Mouse (Mus musculus) heart, embryonic 12.5 days (tissue): ENCODE data around the gene Borcs5. TPM values are rescaled to one million over a fixed set of nuclear protein-coding genes. Genes with fewer than 3 reads are reported as not detected.
"Not testable (repeated sequence)": the region's sequence is repeated elsewhere in the genome, so short reads cannot be mapped to it uniquely, and the experiment has no call there.

Source experiments
- ATAC-seq: fragments of 200-750 bp; cut with Nextera tagmentation; 2 replicates; pipeline ENCODE4 v1.8.0; 2017; ENCODE audit warnings: moderate TSS enrichment, moderate library complexity; ENCODE audit not compliant: insufficient number of reproducible peaks, low FRiP score
- H3K27ac ChIP-seq: fragments of 300-500 bp; sonication (generic); 2 replicates; pipeline ENCODE4 v1.5.1; 2016; ENCODE audit warnings: mild to moderate bottlenecking, moderate library complexity; ENCODE audit not compliant: poor library complexity, severe bottlenecking
- H3K27me3 ChIP-seq: fragments of 300-500 bp; sonication (generic); replicated peaks from 2 replicates; pipeline ENCODE4 v1.6.1; 2016; ENCODE audit warnings: mild to moderate bottlenecking, moderate library complexity
- H3K36me3 ChIP-seq: fragments of 300-500 bp; sonication (generic); 2 replicates; pipeline ENCODE4 v1.6.1; 2016; ENCODE audit warnings: mild to moderate bottlenecking, moderate library complexity
- H3K4me1 ChIP-seq: fragments of 300-500 bp; sonication (generic); replicated peaks from 2 replicates; pipeline ENCODE4 v1.6.1; 2016; ENCODE audit warnings: mild to moderate bottlenecking
- H3K4me2 ChIP-seq: fragments of 300-500 bp; sonication (generic); 2 replicates; pipeline ENCODE4 v1.6.1; 2016; ENCODE audit warnings: mild to moderate bottlenecking, moderate library complexity
- H3K4me3 ChIP-seq: fragments of 300-500 bp; sonication (generic); 2 replicates; pipeline ENCODE4 v1.5.1; 2016; ENCODE audit warnings: mild to moderate bottlenecking
- H3K9ac ChIP-seq: fragments of 300-500 bp; sonication (generic); 2 replicates; pipeline ENCODE4 v1.6.1; 2016; ENCODE audit warnings: mild to moderate bottlenecking, moderate library complexity
- H3K9me3 ChIP-seq: fragments of 300-500 bp; sonication (generic); replicated peaks from 2 replicates; pipeline ENCODE4 v1.6.1; 2016; ENCODE audit warnings: mild to moderate bottlenecking, moderate library complexity
- WGBS: fragments of 180-500 bp; shearing (Covaris S2); methylation state at CpG from one replicate; pipeline ENCODE4 v1.1.7; 2016; 5-methylcytosine and 5-hydroxymethylcytosine counted together
- polyA plus RNA-seq: library from polyadenylated mRNA; unstranded; fragments of >200 nt; fragmentation: Nextera tagmentation; extraction: Ambion mirVana; gene quantifications from 2 replicates; pipeline ENCODE4 v1.2.1, GENCODE M21; 2016

Gene Borcs5
- polyA plus RNA-seq, 1 experiment from 2014 or later: 14.8 TPM

DNA sequence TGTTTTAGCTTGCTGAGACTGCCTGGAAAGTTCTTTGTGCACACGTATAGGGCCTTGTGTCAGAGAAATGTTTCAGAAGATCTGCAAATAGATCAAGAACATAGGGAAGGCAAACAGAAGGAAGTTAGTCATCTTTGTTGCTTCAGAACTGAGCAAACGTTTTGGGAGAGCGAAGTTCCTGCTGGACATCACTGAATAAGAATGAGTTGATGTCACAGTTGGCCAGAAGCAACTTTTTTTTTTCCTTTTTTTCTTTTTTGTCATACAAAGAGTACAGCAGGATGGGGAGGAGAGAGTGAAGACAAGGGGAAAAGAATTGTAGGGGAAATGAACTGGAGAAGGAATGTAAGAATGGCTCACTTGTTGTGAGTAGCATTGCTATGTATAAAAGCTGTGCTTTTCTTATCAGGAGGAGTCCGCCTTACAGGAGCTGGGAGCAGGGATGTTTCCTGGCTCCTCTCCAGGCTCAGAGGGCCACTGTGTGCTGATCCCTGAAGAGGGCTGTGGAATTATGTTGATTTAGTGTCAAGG is 31.6 kb downstream of the Borcs5 start:
- Histone ChIP-seq H3K4me1 (peaks cover 42% of the 10 kb centered on the region), H3K4me2 (peak overlapping the region; percentile 44), H3K27me3 (no peaks in the 10 kb centered on the region), H3K27ac (peak overlapping the region; percentile 91), H3K9ac (peak overlapping the region; percentile 11; the same call in 1 of the 2 replicates), H3K36me3 (no peaks in the 10 kb centered on the region), H3K4me3 (no peak overlapping the region), H3K9me3 (no peaks in the 10 kb centered on the region)
- WGBS: 27% methylated on average over 4 of the region's 4 CpGs
- peak; percentile 88 for ATAC-seq

DNA sequence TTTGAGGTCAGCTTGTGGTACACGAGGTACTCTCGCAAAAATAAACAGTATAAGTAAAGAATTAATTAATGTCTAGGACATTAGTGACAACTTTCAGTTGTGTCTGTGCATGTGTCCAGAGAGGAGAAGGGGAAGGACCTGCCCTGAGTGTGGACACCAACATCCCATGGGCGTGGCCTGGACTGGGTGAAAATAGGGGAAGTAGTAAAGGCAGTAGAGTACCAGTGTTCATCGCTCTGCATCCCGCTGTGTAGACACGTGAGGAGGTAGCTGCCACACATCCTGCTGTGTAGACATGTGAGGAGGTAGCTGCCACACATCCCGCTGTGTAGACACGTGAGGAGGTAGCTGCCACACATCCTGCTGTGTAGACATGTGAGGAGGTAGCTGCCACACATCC is 34.4 kb downstream of the Borcs5 start:
- not testable (repeated sequence) for H3K27me3 ChIP-seq, H3K27ac ChIP-seq, H3K9me3 ChIP-seq, ATAC-seq, H3K36me3 ChIP-seq, H3K4me2 ChIP-seq, H3K4me3 ChIP-seq, H3K9ac ChIP-seq
- peaks cover 29% of the 10 kb centered on the region for H3K4me1 ChIP-seq
- 89% methylated on average over 8 of the region's 8 CpGs for WGBS

DNA sequence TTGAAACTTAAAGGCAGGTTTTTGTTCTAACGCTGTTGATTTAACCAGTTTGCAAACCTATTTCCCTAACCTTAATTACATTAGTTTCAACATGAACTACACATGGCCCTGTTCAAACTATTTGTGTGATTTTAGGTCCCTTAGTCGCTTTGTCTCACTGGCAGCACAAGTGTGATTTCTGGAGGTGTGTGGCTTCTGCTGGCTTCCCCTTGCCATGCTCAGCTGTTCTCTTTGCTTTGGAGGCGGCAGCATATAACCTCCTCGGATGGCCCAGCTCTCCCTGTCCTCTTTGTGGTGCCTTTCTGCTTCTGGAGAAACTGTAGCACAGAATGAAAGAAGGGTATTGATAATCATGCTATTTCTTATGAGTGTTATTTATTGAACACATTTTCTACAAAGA is 38.2 kb downstream of the Borcs5 start:
- Histone ChIP-seq H3K4me2 (no peak overlapping the region), H3K4me1 (peaks cover under 1% of the 10 kb centered on the region), H3K27me3 (no peaks in the 10 kb centered on the region), H3K9me3 (no peaks in the 10 kb centered on the region), H3K4me3 (no peak overlapping the region), H3K36me3 (no peaks in the 10 kb centered on the region), H3K27ac (no peak overlapping the region), H3K9ac (no peak overlapping the region)
- no peak for ATAC-seq
- 85% methylated on average over 4 of the region's 4 CpGs for WGBS

DNA sequence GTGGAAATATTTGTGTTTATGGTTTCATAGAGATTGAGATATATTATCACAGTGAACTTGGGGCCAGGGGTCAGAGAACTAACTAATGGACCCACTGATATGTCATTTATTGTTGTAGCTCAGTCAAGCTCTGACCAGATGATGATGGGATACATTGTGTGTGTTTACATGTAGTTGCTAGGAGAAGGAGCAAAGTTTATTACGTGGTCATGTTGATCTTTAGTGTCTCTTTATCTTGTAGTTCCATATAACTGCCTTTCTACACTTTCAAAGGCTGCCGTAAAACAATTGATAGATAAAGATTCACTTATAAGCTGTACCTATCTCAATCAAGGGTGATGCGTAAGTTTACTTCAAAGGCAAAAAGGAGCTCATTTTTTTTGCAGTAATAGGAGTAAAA is 38.7 kb downstream of the Borcs5 start:
- Histone ChIP-seq H3K4me3 (no peak overlapping the region), H3K27ac (no peak overlapping the region), H3K9ac (no peak overlapping the region), H3K4me2 (no peak overlapping the region), H3K27me3 (no peaks in the 10 kb centered on the region), H3K9me3 (no peaks in the 10 kb centered on the region), H3K36me3 (no peaks in the 10 kb centered on the region), H3K4me1 (no peaks in the 10 kb centered on the region)
- ATAC-seq: no peak
- WGBS: 63% methylated on average over 3 of the region's 3 CpGs

DNA sequence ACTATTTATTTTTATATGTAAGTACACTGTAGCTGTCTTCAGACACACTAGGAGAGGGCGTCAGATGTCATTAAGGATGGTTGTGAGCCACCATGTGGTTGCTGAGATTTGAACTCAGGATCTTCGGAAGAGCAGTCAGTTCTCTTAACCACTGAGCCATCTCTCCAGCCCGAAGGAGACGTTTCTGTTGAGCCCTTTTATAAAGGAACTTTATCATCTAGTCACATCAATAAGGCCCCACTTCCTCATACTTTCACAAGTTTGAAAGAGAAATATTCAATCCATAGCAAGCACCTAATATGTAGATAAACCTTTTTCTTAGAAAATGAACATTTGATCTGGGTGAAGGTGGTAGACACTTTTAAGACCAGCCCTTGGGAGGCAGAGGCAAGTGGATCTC is 40.0 kb downstream of the Borcs5 start:
- H3K9ac ChIP-seq, H3K27me3 ChIP-seq, ATAC-seq, H3K9me3 ChIP-seq, H3K4me2 ChIP-seq, H3K4me3 ChIP-seq, H3K36me3 ChIP-seq, H3K27ac ChIP-seq, H3K4me1 ChIP-seq: not testable (repeated sequence)
- 89% methylated on average over 4 of the region's 4 CpGs for WGBS

DNA sequence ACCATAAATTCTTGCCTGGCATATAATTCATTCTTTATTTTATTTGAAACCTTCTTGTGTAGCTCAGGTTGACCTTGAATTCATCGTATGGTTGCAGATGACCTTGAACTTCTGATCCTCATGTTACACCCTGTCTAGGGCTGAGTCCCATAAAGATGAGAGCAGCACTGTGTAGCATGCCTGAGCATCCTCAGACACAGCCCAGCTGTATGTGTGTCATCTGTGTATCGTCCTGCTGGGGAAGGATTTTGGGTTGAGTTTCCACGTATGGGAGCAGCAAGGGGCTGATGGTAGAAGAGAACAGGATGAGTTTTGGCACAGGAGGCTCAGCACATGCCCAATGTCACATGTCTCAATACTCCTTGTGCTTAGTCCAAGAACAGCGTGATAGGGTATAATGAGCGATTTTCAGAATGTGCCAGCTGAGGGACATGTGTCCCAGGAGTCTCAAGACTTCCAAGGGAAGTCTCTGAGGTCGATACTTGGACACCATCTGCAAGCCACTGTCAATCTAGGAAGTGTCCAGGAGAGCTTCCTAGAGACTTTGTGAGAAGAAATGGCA is 45.1 kb downstream of the Borcs5 start:
- Histone ChIP-seq H3K9me3 (no peaks in the 10 kb centered on the region), H3K4me1 (peaks cover 3% of the 10 kb centered on the region; the same call in 1 of the 2 replicates), H3K36me3 (no peaks in the 10 kb centered on the region), H3K27me3 (no peaks in the 10 kb centered on the region), H3K27ac (no peak overlapping the region), H3K4me2 (no peak overlapping the region), H3K9ac (no peak overlapping the region), H3K4me3 (no peak overlapping the region)
- no peak for ATAC-seq
- WGBS: 74% methylated on average over 6 of the region's 6 CpGs

DNA sequence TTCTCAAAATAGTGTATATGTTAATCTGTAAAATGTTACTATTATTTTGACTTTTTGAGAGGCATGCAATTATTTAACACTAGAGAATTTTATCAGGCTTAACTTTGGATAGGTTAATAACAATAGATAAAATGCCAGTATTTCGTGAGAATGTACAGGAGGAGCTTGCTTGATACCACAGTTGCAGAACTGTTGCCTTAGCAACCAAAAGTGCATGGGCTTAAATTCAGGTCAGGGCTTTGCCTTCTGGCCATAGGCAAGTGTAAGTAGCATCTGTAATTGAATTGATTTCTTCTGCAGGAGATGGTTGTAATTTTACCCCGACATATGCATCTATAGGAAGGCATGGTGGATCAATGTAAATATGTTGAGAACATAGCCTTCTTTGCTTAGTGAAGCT is 45.7 kb downstream of the Borcs5 start:
- Histone ChIP-seq H3K9ac (no peak overlapping the region), H3K27me3 (no peaks in the 10 kb centered on the region), H3K4me1 (peaks cover 3% of the 10 kb centered on the region; the same call in 1 of the 2 replicates), H3K27ac (no peak overlapping the region), H3K4me2 (no peak overlapping the region), H3K4me3 (no peak overlapping the region), H3K36me3 (no peaks in the 10 kb centered on the region), H3K9me3 (no peaks in the 10 kb centered on the region)
- 58% methylated on average over 2 of the region's 2 CpGs for WGBS
- no peak for ATAC-seq

DNA sequence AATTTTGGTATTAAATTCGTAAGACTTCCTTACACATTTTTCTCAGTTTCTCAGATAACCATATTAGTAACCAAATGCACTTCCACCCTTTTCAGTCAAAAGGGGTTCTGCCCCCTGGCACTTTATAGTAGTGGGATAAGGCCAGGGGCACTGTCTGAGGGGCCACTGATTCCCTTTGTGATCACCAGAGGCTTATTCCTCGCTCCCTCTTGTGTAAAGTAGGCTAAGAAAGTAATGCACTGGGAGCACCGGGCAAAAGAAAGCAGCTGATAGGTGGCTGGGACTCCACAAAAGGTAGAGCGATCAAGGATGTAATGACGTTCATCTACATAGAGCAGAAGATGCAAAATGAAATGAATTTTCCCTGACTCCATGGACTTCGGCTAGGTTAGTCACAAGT is 46.2 kb downstream of the Borcs5 start:
- Histone ChIP-seq H3K27me3 (no peaks in the 10 kb centered on the region), H3K4me2 (no peak overlapping the region), H3K9ac (no peak overlapping the region), H3K36me3 (no peaks in the 10 kb centered on the region), H3K4me3 (no peak overlapping the region), H3K9me3 (no peaks in the 10 kb centered on the region), H3K27ac (no peak overlapping the region), H3K4me1 (peaks cover 3% of the 10 kb centered on the region; the same call in 1 of the 2 replicates)
- 89% methylated on average over 6 of the region's 6 CpGs for WGBS
- no peak for ATAC-seq

DNA sequence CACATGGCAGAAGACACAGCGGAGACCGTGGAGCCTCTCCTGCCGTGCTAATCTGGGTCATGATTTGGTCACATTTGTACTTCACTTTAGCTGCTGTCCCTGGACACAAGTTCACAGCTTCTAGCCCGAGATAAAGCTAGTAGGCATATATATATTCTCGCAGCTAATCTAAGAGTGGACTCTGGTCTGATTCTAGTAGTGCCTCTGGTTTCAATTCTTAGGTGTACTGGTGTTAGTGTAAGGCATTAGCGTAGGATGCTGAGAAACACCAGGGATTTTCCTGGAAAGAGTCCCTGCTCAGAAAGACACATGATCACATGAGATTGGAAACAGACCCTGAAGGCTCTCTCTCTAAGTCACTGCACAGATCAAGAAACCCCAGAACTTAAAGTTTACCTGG is 55.2 kb downstream of the Borcs5 start:
- no peak overlapping the region for H3K4me3 ChIP-seq
- H3K4me1 ChIP-seq: 0 out of 2 replicates have a peak, but pooled peaks cover 12% of the 10 kb centered on the region
- H3K4me2 ChIP-seq: no peak overlapping the region
- 70% methylated on average over 6 of the region's 6 CpGs for WGBS
- no peak overlapping the region for H3K9ac ChIP-seq
- no peaks in the 10 kb centered on the region for H3K27me3 ChIP-seq
- H3K9me3 ChIP-seq: no peaks in the 10 kb centered on the region
- no peak for ATAC-seq
- H3K36me3 ChIP-seq: no peaks in the 10 kb centered on the region
- H3K27ac ChIP-seq: no peak overlapping the region

DNA sequence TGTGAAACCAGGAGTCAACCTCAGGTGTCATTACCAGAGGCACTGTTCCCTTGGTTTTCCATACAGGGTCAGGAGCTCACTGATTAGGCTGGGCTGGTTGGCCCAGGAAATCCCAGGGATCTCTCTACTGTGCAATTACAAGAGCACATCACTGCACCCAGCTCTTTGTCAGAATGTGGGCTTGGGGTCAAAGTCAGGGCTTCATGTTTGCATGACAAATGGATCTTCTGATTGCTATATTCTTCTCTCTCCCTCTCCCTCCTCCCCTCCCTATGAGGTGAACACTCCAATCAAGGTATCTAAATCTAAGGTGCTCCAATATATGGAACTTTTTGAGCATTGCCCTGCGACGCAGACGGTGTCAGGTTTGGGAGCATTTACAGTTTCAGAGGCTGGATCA is 55.7 kb downstream of the Borcs5 start:
- WGBS: 94% methylated on average over 3 of the region's 3 CpGs
- H3K36me3 ChIP-seq: no peaks in the 10 kb centered on the region
- no peaks in the 10 kb centered on the region for H3K9me3 ChIP-seq
- H3K27ac ChIP-seq: no peak overlapping the region
- no peaks in the 10 kb centered on the region for H3K27me3 ChIP-seq
- no peak for ATAC-seq
- H3K4me2 ChIP-seq: no peak overlapping the region
- 0 out of 2 replicates have a peak, but pooled peaks cover 12% of the 10 kb centered on the region for H3K4me1 ChIP-seq
- H3K4me3 ChIP-seq: no peak overlapping the region
- no peak overlapping the region for H3K9ac ChIP-seq

DNA sequence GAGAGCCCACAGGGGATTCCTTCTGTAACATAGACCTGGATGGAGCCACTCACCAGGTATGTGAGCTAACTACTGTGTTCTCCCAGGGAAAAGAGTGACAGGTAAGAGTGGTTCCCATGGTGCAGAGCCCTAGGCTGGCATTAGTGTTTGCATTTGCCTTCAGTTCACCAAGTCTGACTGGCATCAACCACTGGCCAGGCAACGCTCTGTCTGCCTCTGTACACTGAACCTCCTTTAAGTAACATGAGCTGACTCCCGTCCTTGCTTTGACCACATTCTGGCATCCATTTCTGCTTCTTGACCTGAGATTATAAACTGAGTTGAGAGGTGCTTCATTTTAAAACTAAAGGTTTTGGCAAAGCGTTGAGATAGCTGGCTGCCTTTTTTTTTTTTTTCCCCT is 56.3 kb downstream of the Borcs5 start:
- no peaks in the 10 kb centered on the region for H3K27me3 ChIP-seq
- 0 out of 2 replicates have a peak, but pooled peaks cover 12% of the 10 kb centered on the region for H3K4me1 ChIP-seq
- no peak for ATAC-seq
- H3K36me3 ChIP-seq: no peaks in the 10 kb centered on the region
- 82% methylated on average over 3 of the region's 3 CpGs for WGBS
- no peak overlapping the region for H3K4me3 ChIP-seq
- no peak overlapping the region for H3K27ac ChIP-seq
- H3K9ac ChIP-seq: no peak overlapping the region
- H3K9me3 ChIP-seq: no peaks in the 10 kb centered on the region
- H3K4me2 ChIP-seq: no peak overlapping the region

DNA sequence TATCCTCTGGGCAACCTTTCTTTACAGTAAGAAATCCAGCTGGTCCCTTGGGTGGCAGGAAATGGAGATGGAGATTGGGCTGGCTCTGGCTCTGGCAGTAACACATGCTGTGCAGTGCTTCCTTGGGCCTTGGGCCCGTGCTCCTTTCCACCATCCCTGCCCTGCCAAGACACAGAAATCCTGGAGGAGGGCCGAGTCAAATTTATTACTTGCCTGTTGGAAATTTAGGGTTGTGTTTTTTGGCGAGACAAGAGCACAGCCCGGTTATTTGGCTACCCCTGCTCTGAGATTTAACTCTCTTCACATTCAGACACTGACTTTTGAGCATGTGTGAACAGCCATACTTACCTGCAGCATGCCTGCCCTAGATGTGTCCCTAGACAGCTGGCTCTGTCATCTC is 56.8 kb downstream of the Borcs5 start:
- Histone ChIP-seq H3K4me3 (no peak overlapping the region), H3K9ac (no peak overlapping the region), H3K36me3 (no peaks in the 10 kb centered on the region), H3K9me3 (no peaks in the 10 kb centered on the region), H3K4me2 (no peak overlapping the region), H3K27ac (no peak overlapping the region), H3K27me3 (no peaks in the 10 kb centered on the region), H3K4me1 (0 out of 2 replicates have a peak, but pooled peaks cover 15% of the 10 kb centered on the region)
- no peak for ATAC-seq
- WGBS: 75% methylated on average over 4 of the region's 4 CpGs
